Mouse (Mus musculus) frontal cortex, adult 2 months (tissue): ENCODE results near the gene Cadps. TPM values are rescaled to one million over a fixed set of nuclear protein-coding genes. Genes with fewer than 3 reads are reported as not detected.

Experiments used
- DNase-seq, 2 experiments: peaks; one replicate each; pipeline ENCODE4 v3.0.0; 2022; ENCODE audit warnings: low spot score in 1 of 2; ENCODE audit errors: extremely low spot score in 1 of 2
- polyA plus RNA-seq: library from polyadenylated mRNA; depleted of rRNA; stranded (reverse); fragments of >200 nt; gene quantifications from 2 replicates; pipeline ENCODE4 v1.2.3, GENCODE M21; 2012

The Cadps gene
- polyA plus RNA-seq, 1 experiment, result 236 TPM

- DNase-seq, result peak in 1 of 2 experiments; percentile 22
These were observed 71.1 kb downstream of the Cadps start for GRCm38 (mm10) chr14:12751821-12752220.

GRCm38 (mm10) chr14:12730979-12731378 lies 91.9 kb downstream of the Cadps start:
- no peak for DNase-seq

GRCm38 (mm10) chr14:12722452-12723194 lies 100.3 kb downstream of the Cadps start:
- no peak for DNase-seq

GRCm38 (mm10) chr14:12718766-12719165 lies 104.1 kb downstream of the Cadps start:
- no peak for DNase-seq

GRCm38 (mm10) chr14:12715906-12716659 lies 106.8 kb downstream of the Cadps start:
- DNase-seq, result no peak

- DNase-seq, result no peak
These were observed 115.5 kb downstream of the Cadps start for GRCm38 (mm10) chr14:12707395-12707794.

GRCm38 (mm10) chr14:12704461-12704860 lies 118.4 kb downstream of the Cadps start:
- no peak for DNase-seq

- DNase-seq, result peak; percentile 20 to 53
These were observed 132.7 kb downstream of the Cadps start for GRCm38 (mm10) chr14:12690201-12690600.

- no peak for DNase-seq
These were observed 137.9 kb downstream of the Cadps start for GRCm38 (mm10) chr14:12685015-12685414.

GRCm38 (mm10) chr14:12680819-12681638 lies 141.8 kb downstream of the Cadps start:
- peak in 1 of 2 experiments; percentile 50 for DNase-seq

GRCm38 (mm10) chr14:12661430-12661829 lies 161.4 kb downstream of the Cadps start:
- DNase-seq, result no peak

GRCm38 (mm10) chr14:12657351-12657750 lies 165.5 kb downstream of the Cadps start:
- DNase-seq, result no peak

GRCm38 (mm10) chr14:12642868-12643512 lies 179.9 kb downstream of the Cadps start:
- no peak for DNase-seq

- no peak for DNase-seq
These were observed 184.1 kb downstream of the Cadps start for GRCm38 (mm10) chr14:12638762-12639161.

GRCm38 (mm10) chr14:12637121-12637754 lies 185.6 kb downstream of the Cadps start:
- DNase-seq, result no peak

- peak; percentile 11 to 71 for DNase-seq
These were observed 198.4 kb downstream of the Cadps start for GRCm38 (mm10) chr14:12624256-12625130.

- DNase-seq, result no peak
These were observed 215.9 kb downstream of the Cadps start for GRCm38 (mm10) chr14:12607025-12607424.

GRCm38 (mm10) chr14:12606202-12606601 lies 216.7 kb downstream of the Cadps start:
- no peak for DNase-seq

GRCm38 (mm10) chr14:12602080-12602479 lies 220.8 kb downstream of the Cadps start:
- no peak for DNase-seq
